ENCODE assay signal across 13 mouse cellular contexts in genomic region chr4:139683728-139684638, GRCm38 (mm10). TPM values are rescaled to one million over a fixed set of nuclear protein-coding genes. Genes with fewer than 3 reads are reported as not detected.
A peak's percentile ranks its signal among the peaks of the same experiment; 100 is the strongest.
DNase-seq lines count a peak whose midpoint lies in the region; ATAC-seq and TF ChIP-seq lines count a peak whose summit lies in the region.
"Had no signal": no experiment of that assay in that cellular context is flagged by ENCODE, and none has a peak within 500 bp of the region (broad histone marks: within the 10 kb centered on the region; RNA-seq: fewer than 3 reads in every experiment).

No protein-coding gene starts in this region.

- no peak overlapping the region for H3K9ac ChIP-seq in liver, embryonic 12.5 days
- H3K9ac ChIP-seq in ES-Bruce4 (ENCODE audit: low read depth, poor library complexity, severe bottlenecking), result no peak overlapping the region
- H3K9ac ChIP-seq: limb, embryonic 12.5 days had no signal

- peak; percentile 17 for DNase-seq in liver
- DNase-seq in adrenal gland, postnatal 14 days, result peak; percentile 89
- DNase-seq in spleen, postnatal 10 days (ENCODE audit: low spot score in 2 of 2), result peak; percentile 23 to 70
- DNase-seq in T-cell, adult 2 months (ENCODE audit: low spot score), result no peak

- TF ChIP-seq POLR2A in ES-Bruce4 (IDR thresholded peaks at IDR 0.05; ENCODE audit: insufficient read depth, low read length), result no peak

- peaks cover 20% of the 10 kb centered on the region for H3K9me3 ChIP-seq in liver, embryonic 12.5 days (replicated peaks)
- H3K9me3 ChIP-seq in ES-Bruce4 (replicated peaks; ENCODE audit: control insufficient read depth, insufficient read depth, low read length, poor library complexity, severe bottlenecking), result 0 out of 2 replicates have a peak, but pooled peaks cover 3% of the 10 kb centered on the region

- H3K27me3 ChIP-seq in liver, embryonic 12.5 days (replicated peaks), result no peaks in the 10 kb centered on the region
- H3K27me3 ChIP-seq in ES-Bruce4 (ENCODE audit: control insufficient read depth, insufficient read depth, low read length, poor library complexity, severe bottlenecking), result no peaks in the 10 kb centered on the region

- H3K4me2 ChIP-seq in liver, embryonic 12.5 days, result no peak overlapping the region
- H3K4me2 ChIP-seq: limb, embryonic 12.5 days had no signal

- H3K36me3 ChIP-seq in liver, embryonic 12.5 days, result no peaks in the 10 kb centered on the region
- H3K36me3 ChIP-seq in ES-Bruce4 (ENCODE audit: control insufficient read depth, insufficient read depth, low read length, poor library complexity, severe bottlenecking), result no peaks in the 10 kb centered on the region
- H3K36me3 ChIP-seq: limb, embryonic 12.5 days had no signal

- no peak for TF ChIP-seq EP300 in ES-Bruce4 (IDR thresholded peaks at IDR 0.05; ENCODE audit: insufficient read depth, low read depth, low read length)

- WGBS in liver, embryonic 12.5 days (ENCODE audit: insufficient replicate concordance), result 65% methylated on average over 22 of the region's 22 CpGs

- TF ChIP-seq CTCF in ES-Bruce4 (IDR thresholded peaks at IDR 0.05; ENCODE audit: low read depth, low read length), result peak; percentile 8

- no peak overlapping the region for H3K27ac ChIP-seq in liver, embryonic 12.5 days
- no peak overlapping the region for H3K27ac ChIP-seq in ES-Bruce4 (ENCODE audit: insufficient read depth, low read length)
- H3K27ac ChIP-seq: layer of hippocampus, adult 2 months; limb, embryonic 12.5 days had no signal

- ATAC-seq in liver, embryonic 12.5 days, result no peak; the same call in 1 of the 2 replicates
- no peak for ATAC-seq in cerebellum, adult (ENCODE audit: insufficient number of reproducible peaks, low FRiP score, low TSS enrichment)

- no peak overlapping the region for H3K4me3 ChIP-seq in liver, embryonic 12.5 days
- H3K4me3 ChIP-seq in ES-Bruce4 (ENCODE audit: low read depth, low read length), result no peak overlapping the region
- H3K4me3 ChIP-seq: layer of hippocampus, adult 2 months; limb, embryonic 12.5 days had no signal

- no peaks in the 10 kb centered on the region for H3K4me1 ChIP-seq in liver, embryonic 12.5 days
- H3K4me1 ChIP-seq in ES-Bruce4 (ENCODE audit: control insufficient read depth, insufficient read depth, low read length), result peaks cover 4% of the 10 kb centered on the region
- H3K4me1 ChIP-seq: limb, embryonic 12.5 days had no signal

RNA-seq across cellular contexts. Expression of gene Tas1r2, which starts 30.6 kb away (rescaled TPM):
- not detected in 2 replicates for polyA plus RNA-seq in liver, embryonic 12.5 days (2016; fragmentation: Nextera tagmentation; extraction: Ambion mirVana)
- not detected in 2 replicates for polyA plus RNA-seq in ES-Bruce4 (2011; ENCODE audit: insufficient read depth, insufficient read length, low read depth, missing spikeins)
- total RNA-seq in adrenal gland, postnatal 14 days (2021), result not detected in 2 replicates
- total RNA-seq: gastrocnemius, postnatal 14 days; heart, postnatal 14 days; layer of hippocampus, adult 2 months had no signal
- polyA plus RNA-seq: cortical plate, adult 2 months; forebrain, embryonic 11.5 days; limb, embryonic 12.5 days had no signal
